Mouse (Mus musculus) spleen, embryonic (tissue): ENCODE measurements around the gene Bola3.
"Not testable (repeated sequence)": the region's sequence is repeated elsewhere in the genome, so short reads cannot be mapped to it uniquely, and the experiment has no call there.

Source experiments
- CTCF ChIA-PET: fragments of 350-600 bp; sonication (Branson Sonifier 250); formaldehyde crosslinking; loops from one replicate; lab custom pipeline; 2022; lab: Charles Lee

Gene Bola3

DNA sequence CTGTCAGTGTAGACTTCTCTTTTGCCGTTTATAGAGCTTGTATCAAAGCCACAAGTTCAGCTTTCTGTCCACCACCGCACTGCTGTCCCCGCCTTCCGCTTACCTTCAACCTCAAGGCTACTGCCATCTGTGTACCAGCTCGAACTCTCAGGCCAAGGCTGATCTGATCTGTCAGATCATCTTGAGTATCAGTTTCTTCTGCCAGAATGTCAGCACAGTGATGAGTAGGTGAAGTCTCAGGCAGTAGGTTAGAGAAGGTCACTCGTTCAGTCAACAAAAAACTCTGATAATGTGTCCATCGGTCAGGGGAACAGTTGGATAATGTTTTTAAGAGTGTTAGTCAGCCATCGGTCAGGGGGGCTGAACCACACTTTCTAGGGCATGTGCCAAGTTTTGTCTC, 3.7 kb upstream of the Bola3 start:
- CTCF ChIA-PET = not testable (repeated sequence)

DNA sequence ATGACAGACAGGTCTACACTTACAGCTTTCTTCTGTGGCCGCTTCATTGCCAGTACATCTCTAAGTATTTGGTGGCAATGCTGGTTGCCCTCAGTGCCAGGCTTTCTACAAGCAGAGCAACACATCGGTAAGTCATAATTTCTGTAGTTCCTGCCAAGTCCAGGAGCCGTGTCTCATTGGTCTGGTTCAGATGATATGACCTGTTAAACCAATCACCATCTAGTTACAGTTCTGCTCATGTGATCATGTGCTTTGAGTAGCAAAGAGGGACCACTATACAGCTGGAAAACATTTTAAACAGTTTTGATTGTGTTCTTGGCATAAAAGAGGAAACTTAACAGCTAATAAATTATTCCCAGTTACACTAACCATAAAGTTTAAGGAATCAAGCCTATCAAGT, 1.0 kb upstream of the Bola3 start:
- CTCF ChIA-PET = no interaction called here

DNA sequence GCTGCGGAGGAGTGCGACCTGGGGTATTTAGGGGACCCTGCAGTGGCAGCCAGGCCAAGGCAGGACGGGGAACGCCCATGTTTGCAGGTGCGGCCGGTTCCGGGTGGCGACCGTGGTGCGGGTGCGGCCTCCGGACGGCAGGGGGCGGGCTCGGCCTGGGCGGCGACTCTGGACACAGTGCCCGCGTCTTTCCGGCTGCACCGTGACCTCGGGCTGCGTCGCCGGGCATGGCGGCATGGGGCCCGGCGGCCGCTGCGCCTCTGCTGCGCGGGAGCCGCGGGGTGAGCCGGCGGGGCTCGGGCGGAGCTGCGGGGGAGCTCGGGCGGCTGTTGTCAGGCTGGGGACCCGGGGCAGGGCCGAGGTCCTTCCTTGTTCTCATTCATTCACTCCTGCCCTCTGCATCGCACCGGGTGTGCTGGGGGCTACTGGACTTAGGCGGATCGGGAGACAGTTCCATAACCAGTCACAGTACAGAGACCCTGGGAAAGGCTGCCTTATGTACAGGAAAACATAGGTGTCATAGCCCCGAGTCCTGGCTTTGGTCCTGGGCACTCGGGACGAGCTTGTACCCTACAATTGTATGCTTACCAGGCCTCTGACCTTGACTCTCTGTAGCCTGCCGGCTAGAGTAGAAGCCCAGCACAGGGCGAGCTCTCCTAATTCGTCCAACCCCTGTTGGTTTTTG, 469 bp downstream of the Bola3 start:
- CTCF ChIA-PET = interaction anchor here (0.6 to 1.5 kb wide), 2 partner anchors 22 to 107 kb away, joined by 3 to 17 read pairs; no protein-coding TSS in a partner anchor

DNA sequence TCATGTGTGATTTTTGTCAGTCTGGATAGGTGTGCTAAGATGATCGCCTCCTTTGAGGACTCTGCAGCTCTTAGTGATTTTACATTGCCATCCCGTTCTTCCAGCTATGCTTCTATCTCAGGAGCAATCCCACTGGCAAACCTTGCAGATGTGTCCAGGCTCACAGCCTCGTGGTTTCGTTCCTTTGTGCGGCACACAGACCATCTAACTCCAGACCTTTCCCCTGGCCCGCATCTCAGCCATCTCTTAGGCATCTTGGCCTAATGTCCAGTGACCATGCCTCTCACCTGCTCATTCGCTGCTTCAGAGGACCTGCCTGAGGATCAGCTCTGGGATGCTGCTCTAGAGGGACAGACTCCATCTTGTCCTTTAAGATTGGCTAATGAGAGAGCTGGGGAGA, 1.2 kb downstream of the Bola3 start:
- CTCF ChIA-PET = interaction anchor here (0.7 to 1.5 kb wide), 2 partner anchors 23 to 129 kb away, joined by 3 read pairs; no protein-coding TSS in a partner anchor

DNA sequence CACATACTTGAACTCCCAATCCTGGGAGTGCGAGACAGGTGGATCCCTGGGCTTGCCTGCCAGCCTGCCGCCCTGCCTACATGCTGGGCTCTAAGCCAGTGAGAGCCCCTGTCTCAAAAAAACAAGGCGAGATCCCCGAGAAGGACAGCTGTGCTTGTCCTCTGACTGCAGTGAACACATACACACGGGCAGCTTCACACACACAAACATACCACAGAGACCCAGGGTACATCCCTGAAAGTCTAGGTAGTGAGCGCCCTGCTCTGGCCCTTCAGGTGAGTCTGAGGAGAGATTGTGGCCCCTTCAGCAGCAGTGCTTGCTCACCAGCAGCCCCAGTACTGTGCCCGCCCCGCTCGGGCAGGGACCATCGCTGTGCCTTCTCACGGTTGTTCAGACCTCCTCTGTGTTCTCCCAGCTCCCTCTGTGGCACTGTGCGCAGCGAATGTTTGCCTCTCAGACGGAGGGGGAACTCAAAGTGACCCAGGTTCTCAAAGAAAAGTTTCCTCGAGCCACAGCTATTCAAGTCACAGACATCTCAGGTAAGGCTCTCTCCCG, 2.0 kb downstream of the Bola3 start:
- CTCF ChIA-PET = interaction anchor here (0.7 to 1.5 kb wide), 3 partner anchors 24 to 163 kb away, joined by 3 read pairs; no protein-coding TSS in a partner anchor

DNA sequence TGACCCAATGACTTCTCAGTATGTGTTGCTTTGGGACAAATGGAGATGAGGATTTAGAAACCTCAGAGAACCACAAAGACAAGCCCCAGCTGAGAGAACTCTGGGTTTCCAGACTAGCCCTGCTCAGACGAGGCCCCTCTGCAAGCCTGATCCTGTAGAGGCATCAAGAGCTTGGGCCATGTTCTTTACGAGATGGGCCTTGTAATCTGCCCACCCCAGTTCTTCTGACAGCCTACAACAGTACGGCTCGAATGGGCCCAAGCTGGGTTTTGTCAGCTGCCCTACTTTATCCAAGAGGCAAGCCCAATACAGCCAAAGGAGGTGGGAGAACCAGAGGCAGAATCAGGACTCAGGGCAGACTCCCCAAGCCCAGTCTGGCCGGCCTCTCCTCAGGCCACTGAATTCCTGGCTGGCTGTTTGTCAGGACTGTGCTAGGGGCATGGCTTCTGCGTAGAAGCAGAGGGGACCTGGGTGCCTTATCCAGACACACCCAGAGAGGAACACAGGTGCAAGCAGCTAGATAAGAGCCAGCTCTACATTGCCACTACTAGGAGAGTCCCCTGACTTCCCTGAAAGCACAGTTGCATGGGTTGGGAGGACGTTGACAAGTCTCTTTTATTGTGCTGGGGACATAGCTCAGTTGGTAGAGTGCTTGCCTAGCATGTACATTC, 2.7 kb downstream of the Bola3 start:
- CTCF ChIA-PET = interaction anchor here (1.1 kb wide), 1 partner anchor 162 kb away, joined by 3 read pairs; no protein-coding TSS in a partner anchor

DNA sequence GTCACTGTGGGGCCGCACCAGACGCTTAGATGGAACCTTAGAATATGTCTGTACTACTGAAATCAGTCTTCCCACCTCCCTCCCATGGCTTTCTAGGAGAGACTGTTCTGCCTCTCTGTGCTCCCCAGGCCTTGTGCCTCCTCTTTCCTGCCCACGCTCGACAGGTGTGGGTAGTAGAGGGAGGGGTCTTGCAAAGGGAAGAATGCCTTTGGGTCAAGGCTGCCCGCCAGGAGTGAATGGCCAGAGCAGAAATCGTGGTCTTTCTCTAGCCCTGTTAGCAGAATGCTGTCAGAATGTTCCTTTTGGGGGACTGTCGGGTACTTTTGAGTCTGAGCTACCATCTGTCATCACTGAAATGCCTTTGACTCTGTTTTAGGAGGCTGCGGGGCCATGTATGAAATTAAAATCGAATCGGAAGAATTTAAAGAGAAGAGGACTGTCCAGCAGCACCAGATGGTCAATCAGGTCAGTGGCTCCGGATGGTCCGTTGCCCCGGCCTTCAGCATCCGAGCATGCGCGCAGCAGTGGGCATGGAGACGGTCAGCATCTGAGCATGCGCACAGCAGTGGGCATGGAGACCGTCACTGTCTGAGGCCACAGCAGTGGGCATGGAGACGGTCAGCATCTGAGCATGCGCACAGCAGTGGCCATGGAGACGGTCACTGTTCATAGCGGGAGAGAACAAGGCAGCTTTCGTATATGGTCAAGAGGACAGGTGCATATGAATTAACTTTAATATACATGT, 3.9 kb downstream of the Bola3 start:
- CTCF ChIA-PET = no interaction called here

DNA sequence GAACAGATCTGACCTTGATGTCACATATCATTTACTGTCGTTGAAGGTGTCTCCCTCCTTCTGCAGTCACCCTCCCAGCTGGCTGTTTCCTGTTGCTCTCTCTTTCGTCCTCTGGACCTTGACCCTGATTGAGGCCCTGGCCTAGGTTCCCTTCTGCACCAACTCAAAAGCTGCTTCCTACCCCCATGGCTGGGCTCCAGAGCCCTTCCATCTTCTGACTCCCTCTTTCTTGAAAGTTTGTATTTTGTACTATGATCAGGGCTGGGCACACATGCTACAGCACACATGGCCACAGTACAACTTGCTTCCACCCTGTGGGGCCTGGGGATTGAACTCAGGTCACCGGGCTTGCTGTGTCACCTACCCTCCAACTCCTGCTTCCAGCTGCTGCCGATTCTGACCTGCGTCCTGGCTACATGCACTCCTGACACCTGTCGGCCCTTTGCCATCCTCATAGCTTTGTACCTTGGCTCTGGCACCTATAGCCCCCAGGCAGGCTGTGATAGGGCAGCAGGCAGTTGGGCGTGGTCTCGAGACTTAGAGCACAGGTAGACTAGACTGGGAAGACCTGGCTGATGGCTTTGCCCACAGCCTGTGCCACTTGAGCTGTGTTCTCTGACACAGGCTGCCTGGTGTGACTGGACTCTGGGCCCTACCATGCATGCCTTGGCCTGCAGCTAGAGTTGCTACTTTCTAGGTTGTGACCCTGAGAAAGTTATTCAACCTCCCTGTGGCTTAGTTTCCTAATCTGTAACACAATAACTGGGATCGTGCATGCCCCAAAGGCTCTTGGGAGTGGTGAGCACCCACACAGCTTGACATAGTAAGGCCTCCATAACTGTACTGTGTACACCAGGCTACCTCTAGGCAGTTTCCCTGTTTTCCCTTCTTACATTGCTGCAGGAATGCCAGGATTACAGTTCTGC, 6.2 kb downstream of the Bola3 start:
- CTCF ChIA-PET = interaction anchor here (0.8 kb wide), 1 partner anchor 153 kb away, joined by 5 read pairs; no protein-coding TSS in a partner anchor

DNA sequence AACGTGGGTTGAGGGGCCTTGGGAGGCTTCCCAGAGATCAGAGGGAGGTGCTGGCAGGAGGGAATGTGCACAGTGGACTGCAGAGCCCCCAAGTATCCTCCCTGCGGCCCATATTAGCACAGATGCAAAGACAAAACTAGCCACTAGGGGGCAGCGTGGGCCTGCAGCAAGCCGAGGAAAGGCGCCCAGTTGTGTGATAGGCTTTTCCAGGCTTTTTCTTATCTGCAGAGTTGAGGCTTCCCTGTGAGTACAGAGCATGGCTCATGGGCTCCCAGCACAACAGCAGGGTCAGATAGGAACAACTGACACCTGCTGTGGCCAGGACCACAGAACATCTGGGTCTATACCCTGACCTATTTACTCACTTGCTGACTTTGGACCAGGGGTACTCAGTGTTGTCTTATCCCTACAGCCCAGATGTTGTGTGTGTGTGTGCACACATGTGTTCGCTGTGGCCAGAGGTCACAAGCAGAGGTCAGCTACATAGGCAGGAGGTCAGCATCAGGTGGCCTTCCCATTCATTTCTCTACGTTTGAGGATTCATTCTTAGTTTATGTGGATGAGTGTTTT, 7.7 kb downstream of the Bola3 start:
- CTCF ChIA-PET = interaction anchor here (0.6 to 1.0 kb wide), 4 partner anchors 31 to 228 kb away, joined by 3 to 4 read pairs (median 3); no protein-coding TSS in a partner anchor

DNA sequence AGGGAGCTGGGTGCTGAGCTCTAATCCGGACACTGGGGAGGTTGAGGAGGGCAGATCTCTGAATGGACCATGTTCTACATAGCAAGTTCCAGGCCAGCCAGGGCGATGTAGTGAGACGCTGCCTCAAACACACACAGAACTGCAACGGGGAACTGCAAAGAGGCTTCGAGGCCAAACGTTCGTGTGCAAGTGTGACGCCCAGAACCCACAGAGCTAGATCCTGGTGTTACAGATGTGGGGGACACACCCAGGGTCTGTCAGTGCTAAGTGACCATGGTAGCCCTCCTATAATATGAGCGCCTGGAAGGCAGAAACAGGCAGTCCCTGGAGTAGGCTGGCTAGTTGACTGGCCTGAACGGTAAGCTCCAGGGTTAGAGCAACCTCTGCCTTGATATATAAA, 8.5 kb downstream of the Bola3 start:
- CTCF ChIA-PET = interaction anchor here (1.0 kb wide), 1 partner anchor 153 kb away, joined by 4 read pairs; no protein-coding TSS in a partner anchor

DNA sequence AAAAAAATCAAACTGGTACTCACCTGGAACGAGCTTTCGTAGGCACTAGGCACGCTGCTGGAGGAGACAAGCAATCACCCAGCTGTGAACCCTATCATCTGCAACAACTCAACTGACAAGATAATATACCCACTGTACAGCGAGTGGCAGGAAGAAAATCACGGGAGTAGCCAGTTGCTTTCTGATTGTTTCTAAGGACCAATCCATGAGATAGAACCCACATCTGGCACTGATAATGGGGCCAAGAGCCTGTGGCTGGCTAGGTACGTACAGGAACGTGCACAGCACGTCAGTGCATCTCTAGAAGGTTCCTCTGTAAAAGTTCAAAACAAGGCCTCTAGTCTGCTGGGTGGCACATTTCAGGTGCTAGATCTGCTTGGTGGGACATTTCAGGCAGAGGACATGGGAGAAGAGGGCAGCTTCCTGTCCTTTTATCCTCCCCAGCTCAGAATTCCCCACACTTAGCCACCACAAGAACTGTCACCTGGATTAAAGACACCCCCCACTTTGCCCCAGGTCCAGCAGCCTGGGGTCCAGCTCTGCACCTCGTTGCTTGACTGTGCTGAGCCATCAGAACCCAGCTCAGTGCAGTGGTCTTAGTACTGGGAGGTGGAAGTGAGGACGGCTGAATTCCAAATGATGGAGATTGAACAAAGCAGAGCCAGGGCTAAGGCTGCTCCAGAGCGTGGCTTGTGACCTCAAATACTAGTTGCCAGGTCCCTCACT, 12.7 kb downstream of the Bola3 start:
- CTCF ChIA-PET = interaction anchor here (0.6 kb wide), 1 partner anchor 222 kb away, joined by 4 read pairs; no protein-coding TSS in a partner anchor

DNA sequence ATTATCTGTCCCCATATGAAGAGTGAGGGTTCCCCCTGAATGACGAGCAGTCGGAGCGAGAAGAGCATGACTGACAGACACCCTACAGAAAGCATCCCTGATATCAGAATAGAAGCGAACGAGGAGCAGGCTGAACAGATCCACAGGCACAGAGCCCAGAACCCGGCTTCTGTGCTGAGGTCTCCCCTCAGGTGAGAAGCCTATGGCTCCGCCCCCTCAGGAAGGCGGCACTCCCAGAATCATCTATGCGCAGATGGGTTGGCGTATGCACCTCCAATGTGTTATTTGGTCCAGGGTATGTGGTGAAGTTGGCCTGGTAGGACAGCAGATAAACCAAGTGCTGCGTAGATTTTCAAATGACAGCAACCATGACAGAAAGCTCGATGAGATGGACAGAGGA, 14.1 kb downstream of the Bola3 start:
- CTCF ChIA-PET = no interaction called here

DNA sequence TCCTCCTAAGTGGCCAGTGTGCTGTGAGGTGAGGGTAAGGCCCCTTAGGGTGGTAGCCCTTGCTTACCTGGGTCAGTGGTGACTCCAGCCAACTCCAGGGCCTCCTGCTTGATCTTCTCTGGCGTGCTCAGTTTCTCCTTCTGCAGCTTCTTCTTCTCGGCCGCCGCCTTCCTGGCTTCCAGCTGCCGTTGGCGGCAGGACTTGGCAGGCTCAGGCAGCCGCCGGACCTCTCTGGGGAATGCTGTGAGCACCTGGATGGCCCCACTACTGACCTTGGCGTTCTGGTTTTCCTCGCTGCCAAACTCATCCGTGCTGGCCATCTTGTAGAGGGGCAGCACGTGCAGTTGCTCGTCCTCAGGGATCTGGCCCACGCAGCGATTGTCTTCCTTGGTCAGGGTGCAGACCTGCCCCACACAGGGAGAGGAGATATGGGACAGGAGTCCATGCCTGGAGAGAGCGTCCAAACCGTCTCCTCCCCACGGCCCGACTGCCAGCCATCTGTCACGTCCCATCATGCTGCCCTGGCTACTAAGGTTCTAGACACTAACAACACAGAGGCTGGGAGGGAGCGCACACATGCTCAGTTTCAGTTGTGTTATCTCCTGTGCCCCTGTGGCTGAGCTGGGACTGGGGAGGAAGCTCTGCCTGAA, 21.5 kb downstream of the Bola3 start:
- CTCF ChIA-PET = no interaction called here

DNA sequence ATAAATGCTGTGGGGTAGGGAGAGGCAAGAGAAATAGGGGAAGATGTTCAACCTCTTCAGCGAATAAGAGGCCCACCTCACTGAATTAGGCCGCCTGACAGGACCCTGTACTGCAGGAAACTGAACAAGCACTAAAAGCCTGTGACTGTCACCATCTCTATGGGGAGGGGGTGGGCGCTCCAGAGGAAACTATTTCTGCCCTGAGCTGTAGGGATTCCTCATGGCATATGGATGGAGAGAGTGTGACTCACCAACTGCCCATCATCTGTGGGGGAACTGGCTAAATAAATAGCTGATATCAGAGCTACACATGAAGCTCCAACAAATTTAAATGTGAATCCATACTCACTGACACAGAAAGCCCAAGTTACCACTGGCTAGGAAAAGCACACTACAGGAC, 22.4 kb downstream of the Bola3 start:
- CTCF ChIA-PET = no interaction called here

DNA sequence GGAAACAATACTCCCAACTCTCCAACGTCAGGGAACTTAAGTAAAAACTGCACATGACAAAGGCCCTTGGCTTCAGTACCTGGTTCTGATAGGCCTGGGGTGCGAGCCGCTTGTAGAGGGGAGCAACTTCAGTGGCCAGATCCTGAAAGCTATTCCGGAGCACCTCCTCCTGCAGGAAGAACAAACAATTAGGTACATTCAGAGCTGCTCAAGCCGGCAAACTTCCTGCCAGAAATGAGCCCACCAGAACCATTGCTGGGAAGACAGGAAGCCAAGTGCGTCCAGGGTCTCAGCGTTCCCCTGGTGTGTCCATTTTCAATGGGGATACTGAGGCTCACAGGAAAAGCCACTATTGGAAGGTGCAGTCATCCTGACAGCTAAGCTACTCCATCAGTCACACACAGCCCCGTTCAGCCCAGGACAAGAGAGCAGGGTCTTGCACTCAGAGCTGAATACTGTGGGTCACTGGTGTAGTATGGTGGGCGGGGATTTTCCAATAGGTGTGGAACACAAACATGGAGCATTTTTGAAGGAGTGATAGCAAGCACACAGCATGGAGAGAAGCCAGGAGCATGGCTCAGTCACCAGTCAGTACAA, 24.9 kb downstream of the Bola3 start:
- CTCF ChIA-PET = no interaction called here

DNA sequence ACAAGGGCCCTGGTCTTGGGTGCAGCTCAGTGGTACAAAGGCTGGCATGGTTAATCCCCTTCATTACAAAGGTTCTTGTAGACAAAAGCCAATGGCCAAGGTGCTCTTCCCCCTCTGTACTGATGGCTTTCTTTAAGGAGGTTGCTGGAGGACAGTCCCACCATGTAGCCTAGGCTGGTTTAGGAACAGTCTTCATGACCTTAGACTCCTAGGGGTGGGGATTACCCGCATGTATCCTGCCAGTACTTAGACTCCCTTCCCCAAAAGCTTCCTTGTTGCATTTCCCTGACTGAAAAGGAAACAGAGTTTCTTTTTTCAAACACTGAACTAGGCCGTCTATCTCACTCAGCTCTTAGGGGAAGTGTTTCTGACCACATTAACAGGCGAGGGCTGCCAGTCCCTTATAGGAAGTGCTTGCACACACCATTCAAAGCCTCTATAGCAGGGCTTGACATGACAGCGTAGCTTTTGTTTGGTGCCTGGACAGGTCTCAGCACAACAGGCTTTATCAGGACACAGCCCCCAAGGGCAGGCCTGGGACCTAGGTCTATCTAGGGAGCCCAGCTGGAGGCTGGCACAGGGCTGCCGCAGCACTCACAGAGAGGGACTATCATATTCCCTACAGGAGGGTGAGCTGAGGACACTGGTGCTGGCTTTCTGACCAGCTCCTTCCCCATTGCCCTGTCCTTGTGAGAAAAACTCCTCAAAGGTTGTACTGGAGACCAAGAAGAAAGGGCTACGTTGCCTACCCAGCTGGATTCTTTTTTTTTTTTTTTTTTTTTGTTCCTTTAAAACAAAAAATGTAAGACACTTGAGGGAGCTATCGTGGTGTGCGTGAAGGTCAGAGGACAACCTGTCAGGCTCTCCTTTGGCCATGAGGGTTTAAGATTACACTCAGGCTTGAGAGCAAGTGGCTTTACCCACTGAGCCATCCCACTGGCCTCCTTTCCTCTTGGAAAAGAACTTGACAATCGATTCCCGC, 32.9 kb downstream of the Bola3 start:
- CTCF ChIA-PET = no interaction called here

DNA sequence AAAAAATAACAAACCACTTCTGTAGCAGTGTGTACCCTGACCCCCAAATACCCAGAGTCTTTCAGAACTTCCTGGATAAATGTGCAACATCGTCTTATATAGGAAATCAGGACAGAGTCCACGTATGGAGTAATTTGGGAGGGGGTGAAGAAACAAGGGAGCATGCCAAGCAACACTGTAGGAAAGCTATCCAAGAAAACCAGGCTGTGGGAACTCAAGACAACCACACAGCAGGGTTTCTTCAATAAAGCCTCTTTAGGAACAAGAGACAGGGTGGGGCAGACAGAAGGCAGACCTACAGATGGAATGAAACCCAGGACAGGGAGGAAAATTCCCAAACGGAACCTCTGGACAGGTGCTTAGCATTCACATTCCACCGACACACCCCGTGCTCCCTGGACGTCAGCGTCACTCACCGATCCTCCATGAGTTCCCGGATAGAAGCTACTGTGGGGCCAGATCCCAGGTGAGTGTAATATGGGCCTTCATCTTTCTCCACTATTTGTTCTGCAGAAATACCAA, 36.7 kb downstream of the Bola3 start:
- CTCF ChIA-PET = interaction anchor here (1.1 kb wide), 1 partner anchor 9 kb away, joined by 3 read pairs; no protein-coding TSS in a partner anchor
